Mouse (Mus musculus): ENCODE measurements around the gene Calcrl. TPM values are rescaled to one million over a fixed set of nuclear protein-coding genes. Genes with fewer than 3 reads are reported as not detected.

Gene Calcrl
- polyA plus RNA-seq (2014; fragmentation: Illumina TruSeq; extraction: RNeasy Lipid Tissue Mini Kit (QIAGEN cat#74804); ENCODE audit: low read depth, low replicate concordance), result 4.2 TPM

DNA sequence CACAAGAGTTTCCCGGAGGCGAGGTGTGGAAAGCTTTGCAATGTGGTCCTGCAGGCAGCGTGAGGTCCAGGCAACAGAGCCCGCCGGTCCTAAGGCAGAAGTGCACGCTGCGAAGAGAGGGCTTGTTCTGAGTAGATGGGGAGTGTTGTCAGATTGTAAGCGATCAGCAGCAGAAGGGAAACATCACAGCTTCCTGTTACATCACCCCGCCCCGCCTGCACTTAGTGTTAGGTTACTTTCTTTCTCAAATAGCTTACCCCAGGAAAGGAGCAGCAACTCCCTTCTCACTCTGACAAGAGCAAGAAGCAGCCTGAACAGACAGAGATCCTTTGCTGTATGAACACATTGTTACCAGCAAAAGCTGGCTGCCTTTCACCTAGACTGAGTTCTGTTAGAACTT lies at the start of gene Calcrl:
Calcrl (minus strand) TSS at position 274 of the 400 bp plus-strand sequence.

Other genes starting within 250 kb of the Calcrl start
- 9.8 TPM for gene Tfpi, start 51.4 kb upstream of the Calcrl start, polyA plus RNA-seq (2014; fragmentation: Illumina TruSeq; extraction: RNeasy Lipid Tissue Mini Kit (QIAGEN cat#74804); ENCODE audit: low read depth, low replicate concordance)
- gene Ctnnd1, start 225.4 kb upstream of the Calcrl start, polyA plus RNA-seq (2014; fragmentation: Illumina TruSeq; extraction: RNeasy Lipid Tissue Mini Kit (QIAGEN cat#74804); ENCODE audit: low read depth, low replicate concordance), result 79.3 TPM
- 4.5 TPM for gene Btbd18, start 233.7 kb upstream of the Calcrl start, polyA plus RNA-seq (2014; fragmentation: Illumina TruSeq; extraction: RNeasy Lipid Tissue Mini Kit (QIAGEN cat#74804); ENCODE audit: low read depth, low replicate concordance)
- 5.3 TPM for gene Selenoh, start 245.4 kb upstream of the Calcrl start, polyA plus RNA-seq (2014; fragmentation: Illumina TruSeq; extraction: RNeasy Lipid Tissue Mini Kit (QIAGEN cat#74804); ENCODE audit: low read depth, low replicate concordance)